21 mouse cellular contexts compared by ENCODE assay signal in genomic region chr8:110928435-110928834, GRCm38 (mm10). TPM values are rescaled to one million over a fixed set of nuclear protein-coding genes. Genes with fewer than 3 reads are reported as not detected.
DNase-seq lines count a peak whose midpoint lies in the region; ATAC-seq and TF ChIP-seq lines count a peak whose summit lies in the region.
"Had no signal": no experiment of that assay in that cellular context is flagged by ENCODE, and none has a peak within 500 bp of the region (broad histone marks: within the 10 kb centered on the region; RNA-seq: fewer than 3 reads in every experiment).

No protein-coding gene starts in this region.

- H3K27ac ChIP-seq in gastrocnemius, adult 2 months = peak overlapping the region; percentile 36
- H3K27ac ChIP-seq in spleen, adult 2 months (ENCODE audit: insufficient read depth, low read length) = peak overlapping the region; percentile 16
- peak overlapping the region; percentile 96 for H3K27ac ChIP-seq in liver, embryonic 12.5 days
- H3K27ac ChIP-seq: hindbrain, embryonic 12.5 days; intestine, embryonic 15.5 days; kidney, embryonic 15.5 days; limb, embryonic 15.5 days; midbrain, embryonic 12.5 days; neural tube, embryonic 15.5 days had no signal

- H3K27me3 ChIP-seq in spleen, adult 2 months (ENCODE audit: control insufficient read depth, insufficient read depth, low read length) = no peaks in the 10 kb centered on the region
- H3K27me3 ChIP-seq in liver, embryonic 12.5 days (replicated peaks) = no peaks in the 10 kb centered on the region
- H3K27me3 ChIP-seq: hindbrain, embryonic 12.5 days; intestine, embryonic 15.5 days; kidney, embryonic 15.5 days; limb, embryonic 15.5 days; midbrain, embryonic 12.5 days; neural tube, embryonic 15.5 days; Patski had no signal

- TF ChIP-seq POLR2A in spleen, adult 2 months (IDR thresholded peaks at IDR 0.05; ENCODE audit: low read depth, low read length) = no peak

- H3K4me2 ChIP-seq in liver, embryonic 12.5 days = peak overlapping the region; percentile 73
- H3K4me2 ChIP-seq: hindbrain, embryonic 12.5 days; intestine, embryonic 15.5 days; kidney, embryonic 15.5 days; limb, embryonic 15.5 days; midbrain, embryonic 12.5 days; neural tube, embryonic 15.5 days had no signal

- no peak for TF ChIP-seq CTCF in gastrocnemius, adult 2 months (IDR thresholded peaks at IDR 0.05)
- TF ChIP-seq CTCF in spleen, adult 2 months (IDR thresholded peaks at IDR 0.05; ENCODE audit: extremely low read depth, insufficient read depth, insufficient read length, insufficient replicate concordance) = no peak

- peak; percentile 18; the same call in 1 of the 2 replicates for ATAC-seq in liver, embryonic 12.5 days
- ATAC-seq: forebrain, embryonic 16.5 days; Patski had no signal

- H3K4me3 ChIP-seq in gastrocnemius, adult 2 months = no peak overlapping the region
- H3K4me3 ChIP-seq in spleen, adult 2 months (ENCODE audit: extremely low read depth, insufficient read depth, insufficient read length) = no peak overlapping the region
- peak overlapping the region; percentile 33 for H3K4me3 ChIP-seq in liver, embryonic 12.5 days
- H3K4me3 ChIP-seq: hindbrain, embryonic 12.5 days; intestine, embryonic 15.5 days; kidney, embryonic 15.5 days; limb, embryonic 15.5 days; midbrain, embryonic 12.5 days; myocyte; neural tube, embryonic 15.5 days had no signal

- peaks cover 14% of the 10 kb centered on the region; the same call in 1 of the 2 replicates for H3K4me1 ChIP-seq in spleen, adult 2 months (ENCODE audit: control insufficient read depth, insufficient read depth, insufficient read length)
- peaks cover 100% of the 10 kb centered on the region for H3K4me1 ChIP-seq in liver, embryonic 12.5 days
- H3K4me1 ChIP-seq: hindbrain, embryonic 12.5 days; midbrain, embryonic 12.5 days had no signal

- intact Hi-C loops in gastrocnemius, adult 2 months (cut with DNase I) = no loop called here

- H3K36me3 ChIP-seq in spleen, adult 2 months (ENCODE audit: control insufficient read depth, insufficient read depth, low read length) = no peaks in the 10 kb centered on the region
- H3K36me3 ChIP-seq in liver, embryonic 12.5 days = peaks cover 47% of the 10 kb centered on the region
- H3K36me3 ChIP-seq: intestine, embryonic 15.5 days had no signal

- H3K9me3 ChIP-seq in liver, embryonic 12.5 days (replicated peaks) = no peaks in the 10 kb centered on the region
- H3K9me3 ChIP-seq: hindbrain, embryonic 12.5 days; intestine, embryonic 15.5 days; kidney, embryonic 15.5 days; limb, embryonic 15.5 days; midbrain, embryonic 12.5 days; neural tube, embryonic 15.5 days had no signal

- DNase-seq in gastrocnemius, adult 2 months = no peak
- DNase-seq in gastrocnemius, adult 18-20 months (ENCODE audit: low spot score) = no peak
- DNase-seq in spleen, adult 2 months (ENCODE audit: low read depth in 1 of 2, low spot score in 2 of 2) = no peak
- no peak for DNase-seq in spleen, adult 18-20 months
- DNase-seq in lung, postnatal 10 days = no peak
- DNase-seq in thymus, adult 18-20 months = no peak
- DNase-seq: adrenal gland, postnatal 25 days; cerebellum, postnatal 10 days; heart, adult 11 months; layer of hippocampus, postnatal 36 days; lung, postnatal 36 days had no signal

- 53% methylated on average over 7 of the region's 7 CpGs for WGBS in spleen, adult 2 months
- WGBS in liver, embryonic 12.5 days (ENCODE audit: insufficient replicate concordance) = 28% methylated on average over 7 of the region's 7 CpGs

- H3K9ac ChIP-seq in liver, embryonic 12.5 days = peak overlapping the region; percentile 68
- H3K9ac ChIP-seq: hindbrain, embryonic 12.5 days; intestine, embryonic 15.5 days; kidney, embryonic 15.5 days; limb, embryonic 15.5 days; midbrain, embryonic 12.5 days; neural tube, embryonic 15.5 days had no signal

RNA-seq across cellular contexts. Expression of gene St3gal2, which starts 8.7 kb away (rescaled TPM):
- total RNA-seq in gastrocnemius, adult 2 months (2021) = 10 to 100 TPM; 46.4 to 51.0 TPM
- total RNA-seq in gastrocnemius, adult 18-20 months (2021) = 10 to 100 TPM; 45.6 to 54.6 TPM
- polyA plus RNA-seq in spleen, adult 2 months (2012; rRNA removed) = 20.3 and 25.5 TPM in 2 replicates
- polyA plus RNA-seq in liver, embryonic 12.5 days (2016; fragmentation: Nextera tagmentation; extraction: Ambion mirVana) = 36.7 and 40.3 TPM in 2 replicates

RNA-seq across cellular contexts. Expression of gene Fuk, which starts 26.1 kb away (rescaled TPM):
- total RNA-seq in gastrocnemius, adult 2 months (2021) = 1 to 10 TPM; 4.4 TPM
- total RNA-seq in gastrocnemius, adult 18-20 months (2021) = 1 to 10 TPM; 3.6 to 4.4 TPM
- polyA plus RNA-seq in spleen, adult 2 months (2012; rRNA removed) = 12.9 and 15.6 TPM in 2 replicates
- polyA plus RNA-seq in liver, embryonic 12.5 days (2016; fragmentation: Nextera tagmentation; extraction: Ambion mirVana) = 5.1 and 5.7 TPM in 2 replicates

Comparison
In these comparisons a context has a peak if more than half of its experiments do, and no peak if none do; other contexts are left out.
1. H3K27ac ChIP-seq: peak in every context shown above with its lines; median percentile 96 in liver, embryonic 12.5 days; 36 in gastrocnemius, adult 2 months; 16 in spleen, adult 2 months.